Mouse (Mus musculus) bone marrow macrophage, adult 2 months (primary cell): ENCODE measurements around the gene Tuba8. TPM values are rescaled to one million over a fixed set of nuclear protein-coding genes. Genes with fewer than 3 reads are reported as not detected.

ENCODE experiments used
- H3K27ac ChIP-seq: 2 replicates; pipeline ENCODE4 v1.5.1; 2012; ENCODE audit warnings: low read depth, low read length; ENCODE audit not compliant: insufficient read depth
- H3K4me1 ChIP-seq: 2 replicates; pipeline ENCODE4 v1.6.1; 2012; ENCODE audit warnings: low read length; ENCODE audit not compliant: control insufficient read depth, insufficient read depth
- H3K4me3 ChIP-seq: 2 replicates; pipeline ENCODE4 v1.5.1; 2012; ENCODE audit warnings: mild to moderate bottlenecking, low read length, moderate library complexity; ENCODE audit not compliant: insufficient read depth
- CTCF ChIP-seq: IDR thresholded peaks from 2 replicates; pipeline ENCODE4 v1.5.1; 2012; ENCODE audit warnings: low read depth, mild to moderate bottlenecking, low read length, moderate library complexity
- POLR2A ChIP-seq: IDR thresholded peaks from 2 replicates; pipeline ENCODE4 v1.6.1; 2012; ENCODE audit warnings: mild to moderate bottlenecking, low read depth, low read length, borderline replicate concordance
- polyA plus RNA-seq: library from polyadenylated mRNA; stranded (reverse); fragments of >200 nt; gene quantifications from 2 replicates; pipeline ENCODE4 v1.2.4, GENCODE M21; 2012; ENCODE audit not compliant: missing spikeins, insufficient read depth, insufficient read length

Tuba8 gene
- polyA plus RNA-seq, 1 experiment: not detected

GRCm38 (mm10) chr6:121251256-121251655, 40.8 kb downstream of the Tuba8 start:
- TF ChIP-seq CTCF (no peak), POLR2A (no peak)
- Histone ChIP-seq H3K27ac (no peak overlapping the region), H3K4me3 (no peak overlapping the region), H3K4me1 (peaks cover 19% of the 10 kb centered on the region)

GRCm38 (mm10) chr6:121260548-121260947, 50.1 kb downstream of the Tuba8 start:
- TF ChIP-seq POLR2A (no peak), CTCF (peak; percentile 67)
- Histone ChIP-seq H3K27ac (no peak overlapping the region), H3K4me1 (peaks cover 5% of the 10 kb centered on the region), H3K4me3 (no peak overlapping the region)

- H3K4me3 ChIP-seq: no peak overlapping the region
- peaks cover 5% of the 10 kb centered on the region for H3K4me1 ChIP-seq
- TF ChIP-seq POLR2A (no peak), CTCF (no peak)
- H3K27ac ChIP-seq: no peak overlapping the region
These were observed 50.7 kb downstream of the Tuba8 start for GRCm38 (mm10) chr6:121261233-121261632.

- TF ChIP-seq POLR2A (no peak), CTCF (no peak)
- no peak overlapping the region for H3K4me3 ChIP-seq
- H3K27ac ChIP-seq: no peak overlapping the region
- peaks cover 5% of the 10 kb centered on the region for H3K4me1 ChIP-seq
These were observed 51.5 kb downstream of the Tuba8 start for GRCm38 (mm10) chr6:121262004-121262403.

- H3K4me1 ChIP-seq: peaks cover 5% of the 10 kb centered on the region
- no peak overlapping the region for H3K27ac ChIP-seq
- H3K4me3 ChIP-seq: no peak overlapping the region
- TF ChIP-seq CTCF (no peak), POLR2A (no peak)
These were observed 52.0 kb downstream of the Tuba8 start for GRCm38 (mm10) chr6:121262496-121262895.

- Histone ChIP-seq H3K4me3 (no peak overlapping the region), H3K4me1 (peaks cover 5% of the 10 kb centered on the region; the same call in 1 of the 2 replicates), H3K27ac (no peak overlapping the region)
- no peak for TF ChIP-seq POLR2A
- TF ChIP-seq CTCF: no peak
These were observed 59.7 kb downstream of the Tuba8 start for GRCm38 (mm10) chr6:121270156-121270555.

GRCm38 (mm10) chr6:121271707-121272074, 61.2 kb downstream of the Tuba8 start:
- peak overlapping the region; percentile 18; the same call in 1 of the 2 replicates for H3K4me3 ChIP-seq
- peaks cover 5% of the 10 kb centered on the region; the same call in 1 of the 2 replicates for H3K4me1 ChIP-seq

GRCm38 (mm10) chr6:121272075-121272800, 61.7 kb downstream of the Tuba8 start:
- Histone ChIP-seq H3K4me1 (peaks cover 5% of the 10 kb centered on the region; the same call in 1 of the 2 replicates), H3K27ac (peak overlapping the region; percentile 64), H3K4me3 (peak overlapping the region; percentile 77)
- peak; percentile 84 for TF ChIP-seq CTCF
- no peak for TF ChIP-seq POLR2A

More at GRCm38 (mm10) chr6:121271707-121272074, 61.2 kb downstream of the Tuba8 start:
- no peak overlapping the region for H3K27ac ChIP-seq
- no peak for TF ChIP-seq POLR2A
- no peak for TF ChIP-seq CTCF

GRCm38 (mm10) chr6:121274356-121274755, 63.9 kb downstream of the Tuba8 start:
- TF ChIP-seq POLR2A (no peak), CTCF (peak; percentile 27; the same call in 1 of the 2 replicates)

More at GRCm38 (mm10) chr6:121274356-121274755, 63.9 kb downstream of the Tuba8 start:
- Histone ChIP-seq H3K27ac (no peak overlapping the region), H3K4me1 (peaks cover 5% of the 10 kb centered on the region; the same call in 1 of the 2 replicates), H3K4me3 (no peak overlapping the region)

Other genes with a start within 250 kb of the Tuba8 start
- gene Mical3, start 79.7 kb upstream of the Tuba8 start, polyA plus RNA-seq: 4.1 and 4.9 TPM in 2 replicates
- 4.9 and 5.2 TPM in 2 replicates for gene Pex26, start 27.0 kb upstream of the Tuba8 start, polyA plus RNA-seq
- 28.7 and 31.8 TPM in 2 replicates for gene Usp18, start 35.2 kb downstream of the Tuba8 start, polyA plus RNA-seq
- 1.1 and 1.3 TPM in 2 replicates for gene Slc6a13, start 89.5 kb downstream of the Tuba8 start, polyA plus RNA-seq
- gene Slc6a12, start 132.4 kb downstream of the Tuba8 start, polyA plus RNA-seq: 20.5 and 25.7 TPM in 2 replicates